Mouse (Mus musculus) gastrocnemius, adult 2 months (tissue): ENCODE data around the gene Gm13277. TPM values are rescaled to one million over a fixed set of nuclear protein-coding genes. Genes with fewer than 3 reads are reported as not detected.
"Not testable (repeated sequence)": the region's sequence is repeated elsewhere in the genome, so short reads cannot be mapped to it uniquely, and the experiment has no call there.

Experiments
- DNase-seq: peaks from one replicate; pipeline ENCODE4 v3.0.0; 2022
- H3K27ac ChIP-seq: fragments of 200-600 bp; 2 replicates; pipeline ENCODE4 v1.8.1; 2022; ENCODE audit warnings: mild to moderate bottlenecking
- H3K4me3 ChIP-seq: fragments of 200-600 bp; 2 replicates; pipeline ENCODE4 v1.8.1; 2022; ENCODE audit warnings: mild to moderate bottlenecking, moderate library complexity
- CTCF ChIP-seq: fragments of 200-600 bp; IDR thresholded peaks from 2 replicates; pipeline ENCODE4 v1.8.1; 2022; ENCODE audit warnings: antibody characterized with exemption, mild to moderate bottlenecking, moderate library complexity
- intact Hi-C: fragments of 180-260 bp; cut with DNase I; formaldehyde crosslinking; loops from one replicate; pipeline ENCODE4 v1.15.1; 2025
- total RNA-seq, 2 experiments: library from RNA; stranded (reverse); gene quantifications; 2 replicates each; pipeline ENCODE4 v1.2.3; 2021

Gene Gm13277
- total RNA-seq, 2 experiments from 2014 or later, result not detected

DNA sequence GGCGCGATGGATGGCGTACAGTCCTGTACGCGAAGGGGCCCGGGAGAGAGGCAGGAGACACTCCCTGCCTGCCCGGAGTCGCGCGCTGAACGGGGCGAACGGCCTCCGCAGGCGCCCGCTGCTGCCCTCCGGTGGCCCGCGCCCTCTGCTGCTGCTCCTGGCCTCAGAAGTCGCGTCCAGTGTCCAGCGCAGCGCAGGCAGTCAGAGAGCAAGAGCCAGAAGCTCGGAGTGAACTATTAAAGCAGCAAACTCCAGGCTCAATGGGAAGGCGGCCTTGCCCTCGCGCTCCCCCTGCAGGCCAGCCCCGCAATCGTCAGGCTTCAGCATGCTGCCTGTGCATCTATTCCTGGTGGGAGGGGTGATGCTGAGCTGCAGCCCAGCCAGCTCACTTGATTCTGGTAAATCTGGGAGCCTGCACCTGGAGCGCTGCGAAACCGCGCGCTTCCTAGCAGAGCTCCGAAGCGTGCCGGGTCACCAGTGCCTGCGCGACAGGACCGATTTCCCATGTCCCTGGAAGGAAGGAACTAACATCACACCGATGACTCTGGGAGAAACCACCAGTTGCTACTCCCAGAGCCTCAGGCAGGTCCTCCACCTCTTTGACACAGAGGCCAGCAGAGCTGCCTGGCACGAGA is 24.9 kb upstream of the Gm13277 start:
- peak overlapping the region; percentile 59 for H3K4me3 ChIP-seq
- intact Hi-C loops, result not testable (repeated sequence)
- H3K27ac ChIP-seq, result peak overlapping the region; percentile 65
- peak; percentile 61 for TF ChIP-seq CTCF
- DNase-seq, result peak; percentile 74

GRCm38 (mm10) chr4:88773534-88773933 is 14.9 kb upstream of the Gm13277 start, which contains the start of gene Gm13290:
Gene Gm13290, plus strand, starts transcription at chr4:88773834.
- intact Hi-C loops, H3K4me3 ChIP-seq, H3K27ac ChIP-seq, DNase-seq: not testable (repeated sequence)

DNA sequence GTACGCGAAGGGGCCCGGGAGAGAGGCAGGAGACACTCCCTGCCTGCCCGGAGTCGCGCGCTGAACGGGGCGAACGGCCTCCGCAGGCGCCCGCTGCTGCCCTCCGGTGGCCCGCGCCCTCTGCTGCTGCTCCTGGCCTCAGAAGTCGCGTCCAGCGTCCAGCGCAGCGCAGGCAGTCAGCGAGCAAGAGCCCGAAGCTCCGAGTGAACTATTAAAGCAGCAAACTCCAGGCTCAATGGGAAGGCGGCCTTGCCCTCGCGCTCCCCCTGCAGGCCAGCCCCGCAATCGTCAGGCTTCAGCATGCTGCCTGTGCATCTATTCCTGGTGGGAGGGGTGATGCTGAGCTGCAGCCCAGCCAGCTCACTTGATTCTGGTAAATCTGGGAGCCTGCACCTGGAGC is 11.8 kb upstream of the Gm13277 start, which contains the start of gene Gm13289:
Gm13289 (plus strand) TSS at position 301 of the 400 bp plus-strand sequence.
- H3K27ac ChIP-seq, H3K4me3 ChIP-seq, intact Hi-C loops, DNase-seq: not testable (repeated sequence)

- H3K4me3 ChIP-seq, H3K27ac ChIP-seq, intact Hi-C loops, DNase-seq: not testable (repeated sequence)
These were observed 8.9 kb upstream of the Gm13277 start, which contains the start of gene Gm13272 for GRCm38 (mm10) chr4:88779550-88779949. Gene Gm13272, plus strand, starts transcription at chr4:88779850.

DNA sequence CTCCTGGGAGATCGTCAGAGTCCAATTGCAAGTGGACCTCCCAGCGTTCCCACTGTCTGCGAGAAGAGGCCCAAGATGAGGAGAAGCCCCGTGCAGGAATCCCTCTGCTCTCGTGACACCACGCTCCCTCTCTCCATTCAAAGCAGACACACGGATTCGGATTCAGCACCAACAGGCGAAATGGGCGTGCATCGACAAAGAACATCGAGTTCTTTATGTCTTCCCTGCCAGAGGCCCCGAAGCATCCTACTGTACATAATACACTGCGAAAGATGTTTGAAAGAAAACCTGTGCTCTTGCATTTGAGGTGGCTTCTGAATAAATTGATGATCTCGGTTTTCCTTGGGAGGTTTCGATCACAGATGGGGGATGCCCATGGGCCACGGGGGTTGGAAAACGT is 8.1 kb upstream of the Gm13277 start:
- not testable (repeated sequence) for H3K4me3 ChIP-seq

DNA sequence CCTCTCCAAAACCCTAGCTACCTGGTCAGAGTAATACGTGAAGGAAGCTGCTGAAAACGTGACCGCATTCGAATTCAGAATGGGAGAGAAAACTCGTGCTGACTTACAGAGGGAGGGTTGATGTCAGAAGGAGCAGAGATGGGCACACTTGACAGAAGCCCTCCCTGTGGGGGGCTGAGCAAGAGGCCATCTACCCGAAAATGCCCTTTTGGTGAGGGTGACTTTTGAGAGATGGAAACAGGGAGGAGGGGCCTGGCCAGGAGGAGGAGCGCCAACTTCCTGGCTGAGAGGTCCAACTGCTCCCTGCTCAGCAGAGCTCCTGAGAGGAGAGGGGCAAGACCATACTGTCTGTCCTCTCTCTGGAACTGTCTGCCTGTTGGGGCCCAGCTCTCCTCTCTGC is 6.6 kb upstream of the Gm13277 start, which contains the start of gene Ifnz:
Ifnz (plus strand) TSS at position 301 of the 400 bp plus-strand sequence.
- DNase-seq, intact Hi-C loops: not testable (repeated sequence)
- Histone ChIP-seq H3K4me3 (peak within 1 kb of the TSS; percentile 57), H3K27ac (peak within 1 kb of the TSS; percentile 61; the same call in 1 of the 2 replicates)

More for the DNA sequence above, 8.1 kb upstream of the Gm13277 start:
- intact Hi-C loops, DNase-seq, H3K27ac ChIP-seq: not testable (repeated sequence)

DNA sequence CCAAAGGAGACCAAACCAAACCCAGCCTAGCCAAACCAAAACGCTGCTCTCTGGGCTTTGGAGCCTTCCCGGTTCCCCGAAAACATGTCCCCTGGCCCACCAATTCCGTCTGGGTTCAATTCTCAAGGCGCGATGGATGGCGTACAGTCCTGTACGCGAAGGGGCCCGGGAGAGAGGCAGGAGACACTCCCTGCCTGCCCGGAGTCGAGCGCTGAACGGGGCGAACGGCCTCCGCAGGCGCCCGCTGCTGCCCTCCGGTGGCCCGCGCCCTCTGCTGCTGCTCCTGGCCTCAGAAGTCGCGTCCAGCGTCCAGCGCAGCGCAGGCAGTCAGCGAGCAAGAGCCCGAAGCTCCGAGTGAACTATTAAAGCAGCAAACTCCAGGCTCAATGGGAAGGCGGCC is 6.1 kb upstream of the Gm13277 start:
- H3K4me3 ChIP-seq, result peak overlapping the region; percentile 57
- peak overlapping the region; percentile 61; the same call in 1 of the 2 replicates for H3K27ac ChIP-seq
- peak; percentile 13; the same call in 1 of the 2 replicates for TF ChIP-seq CTCF
- intact Hi-C loops, result not testable (repeated sequence)
- peak; percentile 28 for DNase-seq

GRCm38 (mm10) chr4:88785409-88785808 is 3.0 kb upstream of the Gm13277 start, which contains the start of gene Gm13276:
Gene Gm13276, plus strand, starts transcription at chr4:88785709.
- H3K4me3 ChIP-seq, H3K27ac ChIP-seq, DNase-seq, intact Hi-C loops: not testable (repeated sequence)

GRCm38 (mm10) chr4:88791250-88791649 is 2.8 kb downstream of the Gm13277 start, which contains the start of gene Gm13278:
Gene Gm13278, plus strand, starts transcription at chr4:88791550.
- H3K4me3 ChIP-seq, DNase-seq, intact Hi-C loops, H3K27ac ChIP-seq: not testable (repeated sequence)

DNA sequence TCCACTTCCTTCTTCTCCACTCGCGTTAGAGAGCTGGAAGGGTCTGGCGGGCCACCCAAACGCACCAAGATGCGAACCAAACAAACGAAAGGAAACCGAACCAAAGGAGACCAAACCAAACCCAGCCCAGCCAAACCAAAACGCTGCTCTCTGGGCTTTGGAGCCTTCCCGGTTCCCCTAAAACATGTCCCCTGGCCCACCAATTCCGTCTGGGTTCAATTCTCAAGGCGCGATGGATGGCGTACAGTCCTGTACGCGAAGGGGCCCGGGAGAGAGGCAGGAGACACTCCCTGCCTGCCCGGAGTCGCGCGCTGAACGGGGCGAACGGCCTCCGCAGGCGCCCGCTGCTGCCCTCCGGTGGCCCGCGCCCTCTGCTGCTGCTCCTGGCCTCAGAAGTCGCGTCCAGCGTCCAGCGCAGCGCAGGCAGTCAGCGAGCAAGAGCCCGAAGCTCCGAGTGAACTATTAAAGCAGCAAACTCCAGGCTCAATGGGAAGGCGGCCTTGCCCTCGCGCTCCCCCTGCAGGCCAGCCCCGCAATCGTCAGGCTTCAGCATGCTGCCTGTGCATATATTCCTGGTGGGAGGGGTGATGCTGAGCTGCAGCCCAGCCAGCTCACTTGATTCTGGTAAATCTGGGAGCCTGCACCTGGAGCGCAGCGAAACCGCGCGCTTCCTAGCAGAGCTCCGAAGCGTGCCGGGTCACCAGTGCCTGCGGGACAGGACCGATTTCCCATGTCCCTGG is 5.7 kb downstream of the Gm13277 start, which contains the start of gene Gm13275:
Gm13275 (plus strand) TSS at position 552 of the 740 bp plus-strand sequence.
- Histone ChIP-seq H3K4me3 (peak within 1 kb of the TSS; percentile 31), H3K27ac (peak within 1 kb of the TSS; percentile 57)
- TF ChIP-seq CTCF, result peak; percentile 36
- DNase-seq, result peak; percentile 51
- intact Hi-C loops, result not testable (repeated sequence)

GRCm38 (mm10) chr4:88797097-88797496 is 8.7 kb downstream of the Gm13277 start, which contains the start of gene Gm13279:
Gene Gm13279, plus strand, starts transcription at chr4:88797397.
- intact Hi-C loops, H3K4me3 ChIP-seq, H3K27ac ChIP-seq, DNase-seq: not testable (repeated sequence)

- H3K27ac ChIP-seq, H3K4me3 ChIP-seq, intact Hi-C loops, DNase-seq: not testable (repeated sequence)
These were observed 10.9 kb downstream of the Gm13277 start, which contains the start of gene Gm13285 for GRCm38 (mm10) chr4:88799365-88799764. Gene Gm13285, plus strand, starts transcription at chr4:88799665.

DNA sequence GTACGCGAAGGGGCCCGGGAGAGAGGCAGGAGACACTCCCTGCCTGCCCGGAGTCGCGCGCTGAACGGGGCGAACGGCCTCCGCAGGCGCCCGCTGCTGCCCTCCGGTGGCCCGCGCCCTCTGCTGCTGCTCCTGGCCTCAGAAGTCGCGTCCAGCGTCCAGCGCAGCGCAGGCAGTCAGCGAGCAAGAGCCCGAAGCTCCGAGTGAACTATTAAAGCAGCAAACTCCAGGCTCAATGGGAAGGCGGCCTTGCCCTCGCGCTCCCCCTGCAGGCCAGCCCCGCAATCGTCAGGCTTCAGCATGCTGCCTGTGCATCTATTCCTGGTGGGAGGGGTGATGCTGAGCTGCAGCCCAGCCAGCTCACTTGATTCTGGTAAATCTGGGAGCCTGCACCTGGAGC is 14.5 kb downstream of the Gm13277 start, which contains the start of gene Gm13287:
Gm13287 (plus strand) TSS at position 301 of the 400 bp plus-strand sequence.
- intact Hi-C loops, result not testable (repeated sequence)

GRCm38 (mm10) chr4:88805231-88805630 is 16.8 kb downstream of the Gm13277 start, which contains the start of gene Gm13288:
Gene Gm13288, plus strand, starts transcription at chr4:88805531.
- DNase-seq, H3K27ac ChIP-seq, intact Hi-C loops: not testable (repeated sequence)
- 0 out of 2 replicates have a peak within 1 kb of the TSS, but pooled peaks have one; percentile 46 for H3K4me3 ChIP-seq

More for the DNA sequence above, 14.5 kb downstream of the Gm13277 start, which contains the start of gene Gm13287:
- DNase-seq, H3K4me3 ChIP-seq, H3K27ac ChIP-seq: not testable (repeated sequence)
